Mouse (Mus musculus) myocyte (in vitro differentiated cells): ENCODE measurements around the gene Ppm1b.

ENCODE experiments used
- CEBPB ChIP-seq: IDR thresholded peaks from 2 replicates; pipeline ENCODE4 v1.6.1; 2011; ENCODE audit warnings: mild to moderate bottlenecking, moderate library complexity; ENCODE audit not compliant: poor library complexity, insufficient read depth, severe bottlenecking
- E2F4 ChIP-seq: IDR thresholded peaks from one replicate; pipeline ENCODE4 v1.6.1; 2011; ENCODE audit warnings: mild to moderate bottlenecking, control low read depth, moderate library complexity; ENCODE audit not compliant: insufficient read depth
- MAX ChIP-seq: IDR thresholded peaks from one replicate; pipeline ENCODE4 v1.6.1; 2011; ENCODE audit warnings: low read depth, mild to moderate bottlenecking, control low read depth
- MYOD1 ChIP-seq, 3 experiments: IDR thresholded peaks; one replicate each; pipeline ENCODE4 v1.6.1; 2011; ENCODE audit warnings: control low read depth in 2 of 3, low read depth in 2 of 3, mild to moderate bottlenecking in 2 of 3, moderate library complexity in 1 of 3; ENCODE audit not compliant: insufficient read length in 2 of 3, control insufficient read depth in 1 of 3
- MYOG ChIP-seq, 3 experiments: IDR thresholded peaks; one replicate each; pipeline ENCODE4 v1.6.1; 2011; ENCODE audit warnings: control low read depth in 2 of 3, low read depth in 2 of 3, mild to moderate bottlenecking in 2 of 3; ENCODE audit not compliant: insufficient read length in 2 of 3, control insufficient read depth in 1 of 3, insufficient read depth in 1 of 3
- POLR2A ChIP-seq: IDR thresholded peaks from one replicate; pipeline ENCODE4 v1.6.1; 2011; ENCODE audit warnings: low read depth, mild to moderate bottlenecking, control low read depth, moderate library complexity; ENCODE audit not compliant: insufficient read length
- POLR2AphosphoS2 ChIP-seq: IDR thresholded peaks from one replicate; pipeline ENCODE4 v1.6.1; 2011; ENCODE audit warnings: low read depth, control low read depth; ENCODE audit not compliant: insufficient read length
- REST ChIP-seq: IDR thresholded peaks from one replicate; pipeline ENCODE4 v1.6.1; 2011; ENCODE audit warnings: mild to moderate bottlenecking, control low read depth, moderate library complexity; ENCODE audit not compliant: insufficient read depth, insufficient read length
- SRF ChIP-seq: IDR thresholded peaks from one replicate; pipeline ENCODE4 v1.6.1; 2011; ENCODE audit warnings: low read depth; ENCODE audit not compliant: control insufficient read depth, insufficient read length
- TCF12 ChIP-seq: IDR thresholded peaks from one replicate; pipeline ENCODE4 v1.6.1; 2011; ENCODE audit warnings: mild to moderate bottlenecking, control low read depth; ENCODE audit not compliant: poor library complexity, insufficient read depth, severe bottlenecking
- USF1 ChIP-seq: IDR thresholded peaks from one replicate; pipeline ENCODE4 v1.6.1; 2011; ENCODE audit warnings: low read depth, mild to moderate bottlenecking, control low read depth, moderate library complexity

GRCm38 (mm10) chr17:84938215-84938614, 18.3 kb upstream of the Ppm1b start:
- TF ChIP-seq POLR2A (no peak), SRF (no peak), TCF12 (no peak), POLR2AphosphoS2 (no peak), REST (no peak), USF1 (no peak), MYOD1 (IDR thresholded peaks at IDR 0.05; ENCODE audit: control insufficient read depth in 1 of 3, insufficient read length in 2 of 3, low read depth in 2 of 3) (no peak), MAX (no peak), E2F4 (no peak), MYOG (IDR thresholded peaks at IDR 0.05; ENCODE audit: control insufficient read depth in 1 of 3, insufficient read depth in 1 of 3, insufficient read length in 2 of 3, low read depth in 2 of 3) (no peak), CEBPB (no peak)
